Mouse (Mus musculus) mouse embryonic stem cell (cell line): ENCODE results near the gene Txndc17.
"Not testable (repeated sequence)": the region's sequence is repeated elsewhere in the genome, so short reads cannot be mapped to it uniquely, and the experiment has no call there.

ENCODE experiments used
- in situ Hi-C, 2 experiments: fragments of 300-500 bp; cut with MboI; formaldehyde crosslinking; loops; 1 replicate in 1 of 2; 3 replicates in 1 of 2; pipeline ENCODE4 v1.14.3; 2019 to 2020; ENCODE audit warnings: low sequenced_read_pairs in 2 of 2, low pct_unique_long_range_greater_than_20kb in 1 of 2, mixed read lengths in 1 of 2; ENCODE audit not compliant: unreplicated experiment in 1 of 2

Gene Txndc17

GRCm38 (mm10) chr11:72207204-72207833, at the start of gene Txndc17, which contains the start of gene 4933427D14Rik:
Gene Txndc17 (plus strand): TSS chr11:72207547.
Gene 4933427D14Rik (minus strand): TSS chr11:72207459.
- in situ Hi-C loops, result no loop called here

GRCm38 (mm10) chr11:72163198-72163597, 44.1 kb upstream of the Txndc17 start:
- in situ Hi-C loops, result no loop called here

- in situ Hi-C loops, result no loop called here
Measured at GRCm38 (mm10) chr11:72169871-72170270, 37.5 kb upstream of the Txndc17 start.

- in situ Hi-C loops, result not testable (repeated sequence)
Measured at GRCm38 (mm10) chr11:72171906-72172305, 35.4 kb upstream of the Txndc17 start.

- in situ Hi-C loops, result no loop called here
Measured at GRCm38 (mm10) chr11:72173506-72173905, 33.8 kb upstream of the Txndc17 start.

- in situ Hi-C loops, result no loop called here
Measured at GRCm38 (mm10) chr11:72174721-72175120, 32.6 kb upstream of the Txndc17 start.

GRCm38 (mm10) chr11:72175966-72176365, 31.4 kb upstream of the Txndc17 start:
- in situ Hi-C loops, result no loop called here

- in situ Hi-C loops, result no loop called here
Measured at GRCm38 (mm10) chr11:72176553-72176952, 30.8 kb upstream of the Txndc17 start.

GRCm38 (mm10) chr11:72180556-72180955, 26.8 kb upstream of the Txndc17 start:
- in situ Hi-C loops, result no loop called here

GRCm38 (mm10) chr11:72181136-72181535, 26.2 kb upstream of the Txndc17 start:
- in situ Hi-C loops, result no loop called here

- in situ Hi-C loops, result no loop called here
Measured at GRCm38 (mm10) chr11:72184252-72184651, 23.1 kb upstream of the Txndc17 start.

GRCm38 (mm10) chr11:72190857-72191256, 16.5 kb upstream of the Txndc17 start:
- in situ Hi-C loops, result no loop called here

- in situ Hi-C loops, result no loop called here
Measured at GRCm38 (mm10) chr11:72194259-72194658, 13.1 kb upstream of the Txndc17 start.

GRCm38 (mm10) chr11:72196506-72196905, 10.8 kb upstream of the Txndc17 start:
- in situ Hi-C loops, result no loop called here

GRCm38 (mm10) chr11:72203440-72203839, 3.9 kb upstream of the Txndc17 start:
- in situ Hi-C loops, result no loop called here

GRCm38 (mm10) chr11:72205256-72205655, 2.1 kb upstream of the Txndc17 start:
- in situ Hi-C loops, result no loop called here

GRCm38 (mm10) chr11:72206341-72207203, 775 bp upstream of the Txndc17 start, which contains the start of gene Gm43951:
Gene Gm43951 (minus strand): TSS chr11:72206840.
- in situ Hi-C loops, result no loop called here

- in situ Hi-C loops, result no loop called here
Measured at GRCm38 (mm10) chr11:72207834-72208377, 559 bp downstream of the Txndc17 start.
